Mouse (Mus musculus): Measurements from ENCODE around the gene Pbx2. TPM values are rescaled to one million over a fixed set of nuclear protein-coding genes. Genes with fewer than 3 reads are reported as not detected.

The Pbx2 gene
- total RNA-seq, 2 experiments from 2014 or later = 14.0 to 14.6 TPM

- no peak for DNase-seq
- Histone ChIP-seq H3K4me3 (no peak overlapping the region), H3K27ac (no peak overlapping the region)
- intact Hi-C loops (cut with DNase I) = loop anchor here (10.0 kb wide), 1 partner anchor 191 kb away; the partner anchor contains the start of genes Dxo and Stk19
- no peak for TF ChIP-seq CTCF (IDR thresholded peaks at IDR 0.05)
Measured at GRCm38 (mm10) chr17:34643379-34643778, 52.3 kb downstream of the Pbx2 start.

DNA sequence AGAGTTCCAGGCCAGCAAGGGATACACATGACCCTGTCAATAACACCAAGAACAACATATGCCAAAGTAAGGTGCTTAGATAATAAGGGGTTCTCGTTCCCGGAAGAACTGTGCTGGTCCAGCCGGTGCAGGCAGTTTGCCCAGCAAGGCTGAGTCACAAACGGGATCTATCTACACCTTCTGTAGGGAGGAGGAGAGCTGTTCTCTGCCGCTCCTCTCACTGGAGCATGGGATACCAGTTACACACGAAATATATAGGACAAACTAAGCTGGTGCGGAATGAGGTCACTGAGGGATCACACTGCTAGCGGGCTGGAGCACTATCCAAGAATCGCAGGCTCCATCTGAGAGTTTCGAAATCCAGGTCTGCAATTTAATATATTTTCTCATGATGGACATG is 52.9 kb downstream of the Pbx2 start:
- H3K4me3 ChIP-seq = peak overlapping the region; percentile 94; the same call in 1 of the 2 replicates
- intact Hi-C loops (cut with DNase I) = loop anchor here (10.0 kb wide), 1 partner anchor 191 kb away; the partner anchor contains the start of genes Dxo and Stk19
- no peak for TF ChIP-seq CTCF (IDR thresholded peaks at IDR 0.05)
- H3K27ac ChIP-seq = no peak overlapping the region
- DNase-seq = peak; percentile 19

GRCm38 (mm10) chr17:34644608-34645007 is 53.5 kb downstream of the Pbx2 start, which contains the start of gene Fkbpl:
Gene Fkbpl, plus strand, starts transcription at chr17:34644764.
- peak; percentile 96 for DNase-seq
- H3K27ac ChIP-seq = peak within 1 kb of the TSS; percentile 91
- H3K4me3 ChIP-seq = peak within 1 kb of the TSS; percentile 94
- TF ChIP-seq CTCF (IDR thresholded peaks at IDR 0.05) = no peak
- intact Hi-C loops (cut with DNase I) = loop anchor here (10.0 kb wide), 1 partner anchor 190 kb away; the partner anchor contains the start of genes Dxo and Stk19

DNA sequence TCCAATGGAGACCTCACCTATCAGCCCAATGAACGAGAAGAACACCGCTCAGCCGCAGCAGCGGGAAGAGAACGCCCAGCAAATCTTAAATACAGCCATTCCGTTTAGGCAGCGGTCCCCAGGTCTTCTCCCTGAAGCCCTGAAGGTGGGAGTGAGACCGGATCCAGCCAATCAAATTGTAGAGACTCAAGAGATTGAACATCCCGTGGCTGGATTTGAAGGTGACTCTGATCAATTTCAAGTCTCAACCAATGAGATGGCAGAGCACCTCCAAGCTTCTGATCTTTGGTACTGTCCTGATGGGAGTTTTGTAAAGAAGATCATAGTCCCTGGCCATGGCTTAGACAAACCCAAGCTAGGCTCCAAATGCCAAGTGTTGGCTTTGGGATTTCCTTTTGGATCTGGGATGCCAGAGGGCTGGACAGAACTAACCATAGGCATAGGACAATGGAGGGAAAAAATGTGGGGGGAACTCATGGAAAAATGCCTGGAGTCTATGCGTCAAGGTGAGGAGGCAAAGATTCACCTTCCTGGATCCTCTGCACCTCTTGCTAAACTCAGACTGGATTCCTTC is 54.3 kb downstream of the Pbx2 start:
- Histone ChIP-seq H3K27ac (peak overlapping the region; percentile 91), H3K4me3 (peak overlapping the region; percentile 94)
- intact Hi-C loops (cut with DNase I) = loop anchor here (10.0 kb wide), 1 partner anchor 189 kb away; the partner anchor contains the start of genes Dxo and Stk19
- DNase-seq = peak; percentile 12
- no peak for TF ChIP-seq CTCF (IDR thresholded peaks at IDR 0.05)

GRCm38 (mm10) chr17:34645831-34646511 is 54.9 kb downstream of the Pbx2 start:
- peak overlapping the region; percentile 94 for H3K4me3 ChIP-seq
- DNase-seq = peak; percentile 45
- TF ChIP-seq CTCF (IDR thresholded peaks at IDR 0.05) = no peak
- intact Hi-C loops (cut with DNase I) = loop anchor here (10.0 kb wide), 1 partner anchor 189 kb away; the partner anchor contains the start of genes Dxo and Stk19
- peak overlapping the region; percentile 91 for H3K27ac ChIP-seq

Other genes with a start within 250 kb of the Pbx2 start
- gene Btnl2, start 236.4 kb upstream of the Pbx2 start, total RNA-seq (2021) = under 1 TPM; 0.18 to 0.20 TPM
- not detected for gene Btnl1, start 214.1 kb upstream of the Pbx2 start, total RNA-seq (2021)
- under 1 TPM in 1 of 2 experiments, not detected in 1; 0.43 TPM for gene BC051142, start 192.4 kb upstream of the Pbx2 start, total RNA-seq (2021)
- gene Btnl4, start 113.9 kb upstream of the Pbx2 start, total RNA-seq (2021) = not detected
- gene Btnl6, start 73.9 kb upstream of the Pbx2 start, total RNA-seq (2021) = not detected
- 10 to 100 TPM; 10.5 to 11.4 TPM for gene Notch4, start 27.0 kb upstream of the Pbx2 start, total RNA-seq (2021)
- 1 to 10 TPM; 1.8 to 2.4 TPM for gene Gpsm3, start 1.5 kb upstream of the Pbx2 start, total RNA-seq (2021)
- gene Ager, start 6.6 kb downstream of the Pbx2 start, total RNA-seq (2021) = under 1 TPM in 1 of 2 experiments, not detected in 1; 0.31 TPM
- 10 to 100 TPM; 16.8 to 24.0 TPM for gene Rnf5, start 12.4 kb downstream of the Pbx2 start, total RNA-seq (2021)
- gene Agpat1, start 13.0 kb downstream of the Pbx2 start, total RNA-seq (2021) = 10 to 100 TPM; 75.6 to 75.7 TPM
- gene Egfl8, start 24.7 kb downstream of the Pbx2 start, total RNA-seq (2021) = 1 to 10 TPM; 1.5 to 1.9 TPM
- gene Ppt2, start 37.2 kb downstream of the Pbx2 start, total RNA-seq (2021) = 10 to 100 TPM; 40.5 to 42.2 TPM
- gene Prrt1, start 38.3 kb downstream of the Pbx2 start, total RNA-seq (2021) = under 1 TPM; 0.28 to 0.36 TPM
- gene Fkbpl, start 53.5 kb downstream of the Pbx2 start, total RNA-seq (2021) = 1 to 10 TPM; 4.5 to 9.3 TPM
- gene Atf6b, start 55.9 kb downstream of the Pbx2 start, total RNA-seq (2021) = 1 to 10 TPM; 7.1 to 9.1 TPM
- 10 to 100 TPM; 30.7 to 41.6 TPM for gene Tnxb, start 79.3 kb downstream of the Pbx2 start, total RNA-seq (2021)
- gene C4b, start 152.6 kb downstream of the Pbx2 start, total RNA-seq (2021) = 1 to 10 TPM; 2.4 to 3.4 TPM
- gene Cyp21a1, start 213.3 kb downstream of the Pbx2 start, total RNA-seq (2021) = not detected
- 1 to 10 TPM; 7.3 to 7.7 TPM for gene Stk19, start 245.7 kb downstream of the Pbx2 start, total RNA-seq (2021)
- gene Dxo, start 245.8 kb downstream of the Pbx2 start, total RNA-seq (2021) = 10 to 100 TPM in 1 of 2 experiments, 1 to 10 TPM in 1; 10.0 to 11.4 TPM

Measured in gastrocnemius, adult 2 months (tissue).